Mouse (Mus musculus) Patski (cell line): Measurements from ENCODE around the gene Gm45713. TPM values are rescaled to one million over a fixed set of nuclear protein-coding genes. Genes with fewer than 3 reads are reported as not detected.
A peak's percentile ranks its signal among the peaks of the same experiment; 100 is the strongest.
"Not testable (repeated sequence)": the region's sequence is repeated elsewhere in the genome, so short reads cannot be mapped to it uniquely, and the experiment has no call there.

Experiments used
- ATAC-seq: fragments of 100-300 bp; one replicate; pipeline ENCODE4 v1.8.0; 2021
- CTCF ChIA-PET: fragments of 350-600 bp; sonication (Branson Sonifier 250); formaldehyde crosslinking; loops from one replicate; lab custom pipeline; 2022; ENCODE audit warnings: inconsistent platforms; lab: Charles Lee
- POLR2A ChIA-PET: fragments of 350-600 bp; sonication (Branson Sonifier 250); formaldehyde crosslinking; loops from one replicate; lab custom pipeline; 2022; ENCODE audit warnings: antibody characterized with exemption, inconsistent platforms; lab: Charles Lee
- DNase-seq: peaks from one replicate; pipeline ENCODE4 v3.0.0-alpha.2; 2011; ENCODE audit warnings: low read depth, low spot score
- H3K27me3 ChIP-seq: fragments of 371-371 bp; one replicate; pipeline ENCODE4 v1.5.1; 2021
- CTCF ChIP-seq: fragments of 100-300 bp; IDR thresholded peaks from one replicate; pipeline ENCODE4 v1.5.1; 2021
- in situ Hi-C: fragments of 300-500 bp; cut with MboI; formaldehyde crosslinking; loops from 3 replicates; pipeline ENCODE4 v1.11.1; 2018; ENCODE audit warnings: low pct_unique_long_range_greater_than_20kb, mixed read lengths
- polyA plus RNA-seq: library from polyadenylated mRNA; unstranded; gene quantifications from one replicate; pipeline ENCODE4 v1.2.3, GENCODE M21; 2021

The Gm45713 gene
- polyA plus RNA-seq, 1 experiment from 2014 or later: not detected

DNA sequence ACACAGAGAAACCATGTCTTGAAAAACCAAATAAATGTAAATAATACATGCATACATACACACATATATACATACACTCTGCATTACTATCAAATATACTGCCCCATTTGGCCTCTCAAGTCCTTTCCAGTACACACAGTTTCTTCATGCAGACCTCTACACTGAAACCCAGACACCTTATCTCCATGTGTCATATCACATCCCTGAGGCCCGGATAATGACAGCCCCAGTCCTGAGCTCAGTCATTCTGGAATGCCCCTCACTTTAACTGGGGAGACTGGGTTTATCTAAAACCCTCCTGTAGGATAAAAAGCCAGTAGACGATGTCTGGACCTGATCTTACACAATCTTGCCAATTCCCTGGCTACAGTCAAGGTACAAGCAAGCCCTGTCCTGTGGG is 22.6 kb downstream of the Gm45713 start:
- DNase-seq (no peak), ATAC-seq (no peak)
- CTCF ChIA-PET: no interaction called here
- POLR2A ChIA-PET: no interaction called here
- TF ChIP-seq CTCF: no peak
- in situ Hi-C loops: no loop called here
- no peaks in the 10 kb centered on the region for H3K27me3 ChIP-seq

DNA sequence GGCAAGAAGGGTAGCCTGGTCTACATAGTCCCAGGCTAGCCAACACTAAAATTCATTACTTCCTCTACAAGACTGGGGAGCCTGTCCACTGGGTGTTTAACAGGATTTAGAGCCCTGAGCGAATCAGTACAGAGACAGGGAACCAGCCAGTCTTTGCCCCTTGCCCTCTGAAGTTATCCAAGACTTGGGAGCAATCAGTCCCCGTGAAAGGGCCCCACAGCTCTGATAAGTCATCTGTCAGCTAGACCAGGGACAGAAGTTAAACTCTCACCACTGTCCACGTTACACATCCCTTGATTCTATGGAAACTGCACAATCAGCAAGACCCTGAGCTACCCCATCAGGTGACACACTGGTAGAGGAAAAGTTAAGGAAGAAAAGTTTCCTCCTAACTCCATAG is 23.5 kb downstream of the Gm45713 start:
- no peak for ATAC-seq
- ChIA-PET CTCF (no interaction called here), POLR2A (no interaction called here)
- in situ Hi-C loops: no loop called here
- no peaks in the 10 kb centered on the region for H3K27me3 ChIP-seq
- no peak for TF ChIP-seq CTCF
- no peak for DNase-seq

DNA sequence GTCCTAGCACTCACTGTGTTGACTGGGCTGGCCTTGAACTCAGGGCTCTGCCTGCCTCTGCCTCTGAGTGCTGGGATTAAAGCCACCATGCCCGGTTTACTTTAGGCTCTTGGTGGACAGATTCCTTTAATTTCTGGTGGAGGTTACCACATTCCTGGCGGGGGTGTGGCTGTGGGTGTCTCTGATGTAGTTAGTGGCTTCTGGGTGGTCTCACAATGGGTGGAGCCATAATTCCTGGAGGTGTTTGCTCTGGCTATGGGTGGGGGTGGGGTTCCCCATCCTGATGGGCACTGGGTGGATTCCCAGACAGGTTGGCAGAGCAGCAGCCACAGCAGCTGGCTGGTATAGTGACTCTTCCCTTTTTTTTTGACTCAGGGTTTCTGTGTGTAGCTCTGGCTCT is 24.1 kb downstream of the Gm45713 start:
- ATAC-seq: no peak
- no peaks in the 10 kb centered on the region for H3K27me3 ChIP-seq
- ChIA-PET CTCF (interaction anchor here (0.9 to 1.2 kb wide), 2 partner anchors 24 to 32 kb away, joined by 3 read pairs; no protein-coding TSS in a partner anchor), POLR2A (no interaction called here)
- in situ Hi-C loops: no loop called here
- DNase-seq: no peak
- TF ChIP-seq CTCF: no peak

DNA sequence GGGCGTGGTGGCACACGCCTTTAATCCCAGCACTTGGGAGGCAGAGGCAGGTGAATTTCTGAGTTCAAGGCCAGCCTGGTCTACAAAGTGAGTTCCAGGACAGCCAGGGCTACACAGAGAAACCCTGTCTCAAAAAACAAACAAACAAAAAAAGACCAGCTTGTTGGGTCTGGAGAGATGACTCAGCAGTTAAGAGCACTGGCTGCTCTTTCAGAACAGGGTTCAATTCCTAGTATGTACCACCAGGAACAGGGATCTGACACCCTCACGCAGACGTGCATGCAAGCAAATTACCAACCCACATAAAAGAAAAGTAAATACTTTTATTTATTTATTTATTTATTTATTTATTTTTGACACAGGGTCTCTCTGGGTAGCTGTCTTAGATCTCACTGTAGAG is 25.9 kb downstream of the Gm45713 start:
- H3K27me3 ChIP-seq, DNase-seq, in situ Hi-C loops, ATAC-seq: not testable (repeated sequence)
- ChIA-PET CTCF (interaction anchor here (1.4 kb wide), 1 partner anchor 11 kb away, joined by 3 read pairs; no protein-coding TSS in a partner anchor), POLR2A (interaction anchor here (0.6 kb wide), 1 partner anchor 303 kb away, joined by 3 read pairs; no protein-coding TSS in a partner anchor)

DNA sequence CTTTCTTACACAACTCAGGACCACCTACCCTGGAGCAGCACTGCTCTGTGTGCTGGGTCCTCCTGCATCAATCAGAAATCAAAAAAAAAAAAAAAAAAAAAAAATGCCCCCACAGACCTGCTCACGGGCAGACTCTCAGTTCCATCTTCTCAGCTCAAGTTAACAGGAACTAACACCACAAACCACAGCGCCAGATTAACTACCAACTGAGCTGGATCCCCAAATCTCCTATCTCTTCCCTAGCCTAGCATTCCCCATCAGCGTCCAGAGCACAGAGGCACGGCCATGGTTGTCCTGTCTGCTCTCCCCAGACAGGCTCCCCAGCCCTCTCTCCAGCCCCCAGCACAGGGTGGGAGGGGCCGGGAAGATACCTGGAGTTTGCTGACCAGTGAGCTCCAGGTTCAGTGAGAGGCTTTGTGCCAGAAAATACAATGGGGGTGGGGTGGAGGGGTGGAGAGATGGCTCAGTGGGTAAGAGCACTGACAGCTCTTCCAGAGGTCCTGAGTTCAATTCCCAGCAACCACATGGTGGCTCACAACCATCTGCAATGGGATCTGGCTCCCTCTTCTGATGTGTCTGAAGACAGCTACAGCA is 28.9 kb downstream of the Gm45713 start:
- in situ Hi-C loops: no loop called here
- ChIA-PET POLR2A (no interaction called here), CTCF (no interaction called here)
- TF ChIP-seq CTCF: no peak
- H3K27me3 ChIP-seq: no peaks in the 10 kb centered on the region
- no peak for DNase-seq
- no peak for ATAC-seq

DNA sequence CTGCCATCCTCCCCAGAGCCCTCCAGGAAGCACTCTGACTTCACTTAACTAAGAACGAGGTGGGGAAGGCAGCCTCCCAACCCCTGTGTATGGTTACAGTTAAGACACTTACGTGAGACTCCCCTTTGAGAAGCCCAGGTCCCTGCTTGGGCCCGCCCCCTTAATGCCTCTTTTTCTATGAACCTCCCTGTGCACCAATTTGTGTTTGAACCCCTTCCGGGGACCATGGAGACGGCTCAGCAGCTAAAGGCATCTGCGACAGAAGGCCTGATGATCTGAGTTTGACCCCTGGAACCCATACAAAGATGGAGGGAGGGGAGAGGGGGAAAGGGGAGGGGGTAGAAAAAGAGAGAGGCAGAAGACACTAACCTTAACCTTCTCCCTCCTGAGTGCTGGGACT is 29.6 kb downstream of the Gm45713 start:
- no peaks in the 10 kb centered on the region for H3K27me3 ChIP-seq
- ChIA-PET CTCF (no interaction called here), POLR2A (no interaction called here)

DNA sequence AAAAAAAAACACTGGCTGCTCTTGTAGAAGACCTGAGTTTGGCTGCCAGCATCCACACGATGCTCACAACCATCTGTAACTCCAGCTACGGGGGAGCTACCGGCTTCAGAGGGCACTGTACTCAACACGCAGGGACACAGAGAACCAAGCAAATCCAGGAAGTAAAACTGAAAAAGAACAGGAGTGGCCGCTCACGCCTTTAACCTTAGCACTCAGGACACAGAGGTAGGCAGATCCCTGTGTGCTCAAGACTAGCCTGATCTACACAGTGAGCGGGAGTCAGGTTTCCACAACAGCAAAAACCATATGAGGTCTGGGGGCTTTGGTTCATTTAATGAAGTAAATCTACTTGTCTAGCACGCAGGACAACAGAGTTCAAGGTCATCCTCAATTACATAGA is 30.5 kb downstream of the Gm45713 start:
- ChIA-PET POLR2A (no interaction called here), CTCF (no interaction called here)
- ATAC-seq: no peak
- DNase-seq: no peak
- in situ Hi-C loops: no loop called here
- no peaks in the 10 kb centered on the region for H3K27me3 ChIP-seq
- no peak for TF ChIP-seq CTCF

More for the DNA sequence above, 29.6 kb downstream of the Gm45713 start:
- TF ChIP-seq CTCF: no peak
- in situ Hi-C loops: no loop called here
- ATAC-seq (no peak), DNase-seq (no peak)

DNA sequence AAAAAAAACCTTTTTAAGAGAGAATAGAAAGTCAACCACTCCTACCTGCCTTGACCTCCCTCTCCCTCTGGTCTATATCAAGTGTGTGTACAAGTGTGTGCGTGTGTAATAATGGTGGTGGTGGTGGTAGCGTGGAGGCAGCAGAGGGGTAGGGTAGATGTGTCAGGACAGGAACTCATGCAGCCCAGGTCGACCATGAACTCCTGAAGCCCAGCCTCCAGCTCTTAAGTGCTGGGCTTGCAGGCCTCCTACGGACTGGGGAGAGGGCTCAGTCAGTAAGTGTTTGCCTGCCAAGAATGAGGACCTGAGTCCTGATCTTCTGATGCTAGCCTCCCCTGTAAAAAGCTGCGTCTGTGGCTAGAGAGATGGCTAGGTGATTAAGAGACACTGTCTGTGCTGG is 31.1 kb downstream of the Gm45713 start:
- no peak for TF ChIP-seq CTCF
- ChIA-PET POLR2A (no interaction called here), CTCF (no interaction called here)
- ATAC-seq (no peak), DNase-seq (no peak)
- H3K27me3 ChIP-seq: no peaks in the 10 kb centered on the region
- in situ Hi-C loops: no loop called here

DNA sequence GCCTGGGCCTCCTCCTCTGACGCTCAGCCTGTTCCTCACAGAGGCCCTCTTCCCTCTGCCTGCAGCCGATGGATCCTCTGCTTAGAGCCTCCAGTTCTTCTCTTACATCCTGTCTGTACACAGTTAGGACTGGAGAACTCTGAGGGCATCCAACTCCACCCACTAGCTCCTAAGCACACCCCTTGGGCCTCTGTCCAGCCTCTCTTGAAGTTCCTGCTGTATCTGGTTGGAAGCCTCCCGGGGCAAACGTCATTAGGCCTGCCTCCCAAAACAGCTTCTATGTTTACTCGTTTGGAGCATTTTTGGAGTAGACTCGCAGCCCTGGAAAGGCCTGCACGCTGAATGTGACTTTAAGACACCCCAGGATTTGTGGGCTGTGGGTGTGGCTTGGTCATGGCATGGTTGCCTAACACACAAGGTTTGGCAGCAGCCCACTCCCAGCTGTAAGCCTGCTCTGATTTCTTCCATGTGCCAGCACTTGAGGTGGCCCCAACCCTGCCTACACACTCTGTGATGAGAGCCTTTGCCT is 32.3 kb downstream of the Gm45713 start, which contains the start of gene Fcgrt:
Gene Fcgrt, minus strand, starts transcription at position 200 of the 529 bp plus-strand sequence.
- CTCF ChIA-PET: no interaction called here
- POLR2A ChIA-PET: no interaction called here
- ATAC-seq: peak; percentile 86
- H3K27me3 ChIP-seq: no peaks in the 10 kb centered on the region
- peak; percentile 46 for DNase-seq
- in situ Hi-C loops: no loop called here
- TF ChIP-seq CTCF: no peak

DNA sequence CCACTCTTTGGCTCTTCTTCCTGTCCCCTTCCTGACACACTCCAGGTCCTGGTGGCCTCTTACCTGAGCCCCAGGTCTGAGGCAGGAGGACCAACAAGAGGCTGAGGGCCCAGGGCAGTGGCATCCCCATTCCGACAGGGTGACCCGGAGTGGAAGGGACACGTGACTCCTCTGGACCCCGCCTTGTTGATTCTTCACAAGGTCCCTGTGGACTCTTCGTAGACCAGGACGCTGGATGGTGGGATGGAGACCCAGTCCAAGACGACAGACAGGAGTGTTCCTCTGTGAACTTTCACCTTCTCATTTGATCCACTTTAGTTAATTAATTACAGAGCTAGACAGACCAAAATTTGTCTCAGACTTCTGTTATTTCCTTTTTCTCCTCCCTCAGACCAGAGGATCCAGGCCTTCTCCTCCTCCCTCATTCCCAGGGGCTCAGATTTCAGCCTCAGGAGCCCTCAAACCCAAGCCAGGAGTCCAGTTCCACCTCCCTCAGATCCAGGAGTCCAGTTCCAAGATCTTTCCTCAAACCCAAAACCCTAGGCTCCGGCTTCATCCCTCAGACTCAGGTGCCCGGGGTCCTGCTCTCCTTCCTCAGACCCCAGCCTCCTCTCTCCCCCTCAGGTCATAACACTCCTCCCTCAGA is 33.0 kb downstream of the Gm45713 start:
- DNase-seq (no peak), ATAC-seq (no peak)
- no peak for TF ChIP-seq CTCF
- POLR2A ChIA-PET: no interaction called here
- in situ Hi-C loops: no loop called here
- CTCF ChIA-PET: no interaction called here
- H3K27me3 ChIP-seq: no peaks in the 10 kb centered on the region

DNA sequence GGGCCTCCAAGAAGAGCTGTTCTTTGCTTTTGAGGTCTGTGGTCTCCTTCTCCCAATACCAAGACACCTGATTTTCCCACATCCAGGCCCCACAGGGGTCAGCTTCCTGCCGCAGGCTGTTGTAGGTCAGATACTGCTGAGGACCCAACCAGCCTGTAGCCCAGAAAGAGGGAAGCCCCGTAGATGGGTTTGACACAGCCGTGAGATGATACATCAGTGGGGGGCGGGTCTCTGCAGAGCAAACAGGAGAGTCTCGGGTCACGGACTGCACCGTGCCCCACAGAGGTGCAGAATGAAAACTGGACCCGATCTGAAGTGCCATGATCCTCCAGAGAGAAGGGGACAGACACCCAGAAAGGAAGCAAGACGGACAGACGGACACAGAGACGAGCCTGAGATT is 33.6 kb downstream of the Gm45713 start:
- ChIA-PET CTCF (no interaction called here), POLR2A (no interaction called here)
- in situ Hi-C loops: no loop called here
- no peak for DNase-seq
- TF ChIP-seq CTCF: no peak
- H3K27me3 ChIP-seq: no peaks in the 10 kb centered on the region
- ATAC-seq: no peak
